Mouse (Mus musculus) adrenal gland, postnatal 14 days (tissue): Measurements from ENCODE around the gene Selenoi. TPM values are rescaled to one million over a fixed set of nuclear protein-coding genes. Genes with fewer than 3 reads are reported as not detected.
A peak's percentile ranks its signal among the peaks of the same experiment; 100 is the strongest.

ENCODE experiments used
- DNase-seq: peaks from one replicate; pipeline ENCODE4 v3.0.0; 2021; ENCODE audit warnings: mixed read lengths
- total RNA-seq: library from RNA; stranded (reverse); gene quantifications from 2 replicates; pipeline ENCODE4 v1.2.3, GENCODE M21; 2021

Gene Selenoi
- total RNA-seq, 1 experiment from 2014 or later, result 21.4 TPM

DNA sequence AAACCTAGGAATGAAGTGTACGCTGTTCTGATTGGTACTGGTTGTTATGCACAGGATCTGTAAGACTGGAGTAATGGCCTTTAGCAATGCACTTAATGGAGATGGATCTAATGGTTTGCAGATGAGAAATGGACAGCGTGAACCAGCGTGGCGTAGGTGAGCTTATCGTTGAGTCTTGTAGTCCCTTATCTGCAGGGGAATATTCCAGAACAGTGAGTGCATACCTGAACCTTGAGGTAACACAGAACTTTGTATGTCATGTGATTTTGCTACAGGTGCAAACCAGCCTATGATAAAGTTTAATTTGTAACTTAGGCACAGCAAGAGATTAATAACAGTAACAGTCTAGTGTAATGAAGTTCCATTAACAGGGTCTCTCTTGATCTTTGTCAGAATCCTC, 6.2 kb downstream of the Selenoi start:
- DNase-seq, result no peak

- DNase-seq, result no peak
These were observed 8.2 kb downstream of the Selenoi start for GRCm38 (mm10) chr5:30240552-30240951.

DNA sequence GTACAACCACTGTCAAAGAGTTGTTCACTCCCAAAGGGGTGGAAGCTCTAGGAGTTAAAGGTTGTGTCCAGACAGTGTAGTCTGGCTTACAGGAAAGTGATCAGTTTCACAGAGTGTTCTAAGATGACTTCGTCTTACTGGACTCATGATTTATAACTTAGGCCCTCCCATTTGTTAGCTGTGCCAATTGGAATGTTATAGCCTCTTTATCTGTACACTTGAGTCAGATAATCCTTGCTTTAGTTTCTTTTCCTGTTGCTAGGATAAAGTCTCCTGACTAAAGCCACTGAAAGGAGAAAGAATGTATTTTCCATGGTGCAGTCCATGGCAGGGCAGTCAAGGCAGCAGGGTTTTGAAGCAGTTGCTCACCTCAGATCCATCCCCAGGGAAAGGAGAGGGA, 10.0 kb downstream of the Selenoi start:
- DNase-seq, result no peak

GRCm38 (mm10) chr5:30243741-30244140, 11.4 kb downstream of the Selenoi start:
- peak; percentile 25 for DNase-seq

DNA sequence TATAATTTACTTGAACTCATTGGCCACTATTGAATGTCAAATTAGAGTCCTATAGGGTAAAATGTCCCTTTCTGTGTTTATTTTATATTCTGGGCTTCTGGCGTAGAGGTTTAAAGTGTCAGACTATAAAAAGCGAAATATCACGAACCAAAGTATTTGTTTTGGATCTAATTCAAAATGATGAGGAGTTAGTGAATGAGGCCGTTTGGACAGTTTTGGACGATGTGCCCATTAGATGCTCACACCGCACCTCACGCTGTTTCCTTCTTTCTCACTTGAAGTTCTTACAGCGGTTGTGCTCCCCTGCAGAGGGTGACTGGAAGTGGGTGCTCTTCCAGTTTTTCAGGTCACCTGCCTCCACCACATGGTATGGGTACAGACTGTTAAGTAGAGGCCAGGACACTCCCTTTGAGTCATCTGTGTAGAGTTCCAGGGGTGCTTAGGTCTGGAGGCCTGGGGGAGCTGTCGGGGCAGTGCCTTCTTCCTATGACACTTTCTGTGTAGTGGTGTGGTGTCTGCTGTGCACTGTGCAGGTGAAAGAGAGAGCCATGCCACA, 13.6 kb downstream of the Selenoi start:
- DNase-seq, result no peak

DNA sequence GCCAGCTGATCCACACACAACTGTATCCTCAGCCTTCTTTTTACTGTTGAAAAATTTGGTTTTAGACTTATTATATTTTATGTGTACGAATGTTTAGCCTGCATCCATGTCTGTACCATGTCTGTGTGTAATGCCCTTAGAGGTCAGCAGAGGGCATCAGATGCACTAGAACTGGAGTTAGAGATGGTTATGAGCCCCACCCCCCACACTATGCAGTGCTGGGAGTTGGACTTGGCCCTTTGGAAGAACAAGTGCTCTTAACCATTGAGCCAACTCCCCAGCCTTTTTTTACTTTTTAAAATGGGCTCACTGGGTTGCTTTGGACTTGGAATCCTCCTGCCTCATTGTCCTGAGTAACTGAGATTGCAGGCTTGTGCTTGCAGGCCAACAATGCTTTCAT, 15.3 kb downstream of the Selenoi start:
- no peak for DNase-seq

DNA sequence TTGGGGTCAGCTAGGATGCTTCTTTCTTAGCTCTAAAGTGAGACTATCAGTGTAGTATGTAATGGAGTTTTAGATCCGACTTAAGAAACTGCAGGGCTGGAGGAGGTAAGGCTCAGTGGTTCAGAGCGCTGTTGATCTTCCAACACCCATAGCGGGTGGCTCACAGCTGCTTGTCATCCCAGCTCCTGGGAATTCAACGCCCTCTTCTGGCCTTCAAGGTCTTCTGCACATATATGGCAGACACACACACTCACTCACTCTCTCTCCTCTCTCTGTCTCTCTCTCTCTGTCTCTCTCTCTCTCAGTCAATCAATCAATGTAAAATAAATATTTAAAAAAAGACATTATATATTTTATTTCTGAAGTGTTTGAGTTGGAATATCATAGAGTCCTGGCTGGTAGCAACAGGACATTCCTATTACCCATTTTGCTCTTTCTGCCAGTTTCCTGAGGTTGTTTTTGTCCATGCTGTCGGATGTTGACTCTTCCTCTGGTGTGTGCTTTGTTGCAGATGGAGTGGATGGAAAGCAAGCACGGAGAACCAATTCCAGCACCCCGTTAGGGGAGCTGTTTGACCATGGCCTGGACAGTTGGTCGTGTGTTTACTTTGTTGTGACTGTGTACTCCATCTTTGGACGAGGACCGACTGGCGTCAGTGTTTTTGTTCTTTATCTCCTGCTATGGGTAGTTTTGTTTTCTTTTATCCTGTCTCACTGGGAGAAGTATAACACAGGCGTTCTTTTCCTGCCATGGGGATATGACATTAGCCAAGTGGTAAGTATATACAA, 23.4 kb downstream of the Selenoi start:
- no peak for DNase-seq

- no peak for DNase-seq
These were observed 26.4 kb downstream of the Selenoi start for GRCm38 (mm10) chr5:30258776-30259175.

- peak; percentile 23 for DNase-seq
These were observed 38.3 kb downstream of the Selenoi start for GRCm38 (mm10) chr5:30270571-30271190.

GRCm38 (mm10) chr5:30271599-30272281, 39.4 kb downstream of the Selenoi start:
- peak; percentile 70 for DNase-seq

DNA sequence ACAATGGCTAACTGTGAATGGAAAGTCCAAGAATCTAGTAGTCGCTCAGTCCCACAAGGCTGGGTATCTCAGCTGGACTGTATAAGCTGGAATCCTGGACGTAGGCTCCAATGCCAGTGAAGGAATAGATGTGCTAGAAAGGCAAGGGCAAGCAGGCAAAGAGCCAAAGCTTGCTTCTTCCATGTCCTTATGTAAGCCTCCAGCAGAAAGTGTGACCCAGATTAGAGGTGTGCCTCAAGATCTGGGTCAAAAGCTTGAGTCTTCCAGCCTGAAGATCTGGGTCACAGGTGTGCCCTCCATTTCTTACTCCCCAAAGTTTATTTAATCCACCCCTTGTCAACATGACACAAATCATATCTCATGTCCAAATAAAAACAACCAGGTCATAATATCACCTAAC, 44.0 kb downstream of the Selenoi start:
- DNase-seq, result no peak

DNA sequence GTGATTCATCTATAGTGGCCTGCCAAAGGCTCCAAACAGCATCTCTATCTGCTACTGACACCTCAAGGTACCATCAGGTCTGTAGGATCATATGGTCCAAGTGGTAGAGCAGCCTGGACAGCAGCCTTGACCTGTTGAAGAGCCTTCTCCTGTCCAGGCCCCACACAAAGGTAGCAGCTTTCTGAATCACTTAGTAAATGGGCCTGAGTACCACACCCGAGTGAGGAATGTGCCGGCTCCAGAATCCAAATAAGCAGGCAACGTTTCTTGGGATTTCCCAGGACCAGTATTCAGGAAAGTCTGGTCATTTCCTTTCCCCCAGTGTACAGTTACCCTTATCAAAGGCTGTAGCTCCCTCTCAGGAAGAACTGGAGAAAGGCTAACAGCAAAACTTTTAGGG, 46.6 kb downstream of the Selenoi start:
- no peak for DNase-seq

GRCm38 (mm10) chr5:30279446-30279845, 47.1 kb downstream of the Selenoi start:
- DNase-seq, result no peak

- DNase-seq, result no peak
These were observed 48.5 kb downstream of the Selenoi start for GRCm38 (mm10) chr5:30280864-30281263.

- peak; percentile 64 for DNase-seq
These were observed 48.9 kb downstream of the Selenoi start, which contains the start of gene Drc1 for GRCm38 (mm10) chr5:30281291-30281732. Gene Drc1 (plus strand): TSS chr5:30281388.

DNA sequence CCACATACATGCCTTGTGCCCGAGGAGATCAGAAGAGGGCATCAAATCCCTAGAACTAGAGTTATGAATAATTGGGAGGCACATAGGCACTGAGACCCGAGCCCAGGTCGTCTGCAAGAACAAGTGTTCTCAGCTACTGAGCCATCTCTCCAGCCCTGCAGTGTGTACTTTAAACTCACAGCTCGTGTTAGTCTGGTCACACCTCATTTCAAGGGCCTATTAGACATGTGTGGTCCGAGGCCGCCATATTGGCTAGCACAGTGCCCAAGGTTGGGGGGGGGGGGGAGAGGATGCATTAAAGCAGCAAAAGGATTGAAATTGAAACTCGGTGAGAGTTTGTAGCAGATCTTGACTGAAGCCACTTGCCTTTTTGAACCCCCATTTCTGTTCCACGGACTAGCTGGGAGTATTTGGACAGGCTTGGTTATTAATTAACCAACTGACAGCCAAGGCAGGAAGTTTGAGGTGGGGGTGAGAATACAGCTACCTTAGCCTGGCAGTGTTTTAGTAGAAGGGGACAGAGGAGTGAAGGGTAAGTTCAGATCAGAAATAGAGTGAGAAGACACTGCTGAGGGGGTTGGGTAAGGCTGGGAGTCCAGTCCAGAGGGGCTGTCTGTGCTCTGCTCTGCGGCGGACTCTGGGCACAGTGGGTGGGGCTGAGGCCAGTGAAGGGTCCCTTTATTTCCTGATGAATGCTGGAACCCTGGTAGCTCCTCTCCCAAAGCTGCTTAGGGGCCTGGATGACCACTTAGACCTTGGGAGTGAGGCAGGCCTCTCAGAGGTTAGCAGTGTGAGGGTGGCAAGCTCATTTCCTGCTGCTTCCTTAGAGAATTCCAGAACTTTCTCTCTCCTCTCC, 53.8 kb downstream of the Selenoi start:
- DNase-seq, result no peak

DNA sequence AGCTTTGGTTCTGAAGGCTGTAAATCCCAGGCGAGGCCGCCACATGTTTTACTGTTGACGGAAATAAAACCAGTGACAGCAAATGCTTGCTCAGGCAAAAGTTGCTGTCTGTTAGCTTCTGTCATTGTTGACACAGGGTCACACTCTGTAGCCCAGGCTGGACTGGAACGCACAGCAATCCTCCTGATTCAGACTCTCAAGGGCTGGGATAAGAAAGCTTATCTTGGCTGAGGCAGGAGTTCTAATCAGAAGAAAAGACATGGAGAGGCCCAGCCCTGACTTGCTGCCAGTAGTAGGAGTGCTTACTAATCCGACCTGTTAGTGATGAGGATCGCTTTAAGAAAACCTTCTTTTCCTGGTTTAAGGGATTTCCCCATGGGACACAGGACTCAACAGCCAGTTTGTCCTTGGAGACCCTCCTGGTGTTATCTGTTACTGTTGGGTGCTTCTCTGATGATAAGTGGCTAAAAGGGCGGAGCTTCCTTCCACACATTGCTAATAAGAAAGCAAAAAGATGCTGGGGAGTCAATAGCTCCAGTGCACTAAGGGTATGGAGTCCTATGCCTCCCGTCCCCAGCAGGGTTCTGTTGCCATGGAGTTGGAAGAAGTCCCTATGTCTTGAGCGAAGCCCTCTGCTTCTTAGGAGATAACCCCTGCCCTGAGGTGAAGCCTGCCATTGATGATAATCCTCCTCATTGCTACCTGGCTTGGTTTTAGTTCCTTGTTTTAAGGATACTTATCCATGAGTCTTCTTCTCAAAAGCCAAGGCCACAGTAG, 54.9 kb downstream of the Selenoi start:
- no peak for DNase-seq
